Mouse (Mus musculus): ENCODE results near the gene Maml3. TPM values are rescaled to one million over a fixed set of nuclear protein-coding genes. Genes with fewer than 3 reads are reported as not detected.

Maml3 gene
- polyA plus RNA-seq, 1 experiment from 2014 or later, result 5.2 TPM

- H3K27ac ChIP-seq (ENCODE audit: low read depth, low read length), result no peak overlapping the region
- ATAC-seq, result no peak
- peaks cover 4% of the 10 kb centered on the region for H3K4me1 ChIP-seq (ENCODE audit: control insufficient read depth, insufficient read depth, low read depth, low read length)
- no peaks in the 10 kb centered on the region for H3K9me3 ChIP-seq (ENCODE audit: control insufficient read depth, low read length)
- H3K9ac ChIP-seq (ENCODE audit: low read depth, low read length), result no peak overlapping the region
- H3K4me3 ChIP-seq (ENCODE audit: low read length), result no peak overlapping the region
- no peaks in the 10 kb centered on the region for H3K36me3 ChIP-seq (ENCODE audit: control insufficient read depth, insufficient read depth, low read length)
- no peaks in the 10 kb centered on the region for H3K27me3 ChIP-seq (replicated peaks; ENCODE audit: control insufficient read depth, insufficient read depth, low read length)
- 93% methylated on average over 6 of the region's 6 CpGs for WGBS
- no peak overlapping the region for H3K4me2 ChIP-seq (ENCODE audit: low read length)
Measured at GRCm38 (mm10) chr3:51645484-51645883, 459.4 kb downstream of the Maml3 start.

GRCm38 (mm10) chr3:51638260-51638659, 466.6 kb downstream of the Maml3 start:
- 92% methylated on average over 6 of the region's 6 CpGs for WGBS
- no peaks in the 10 kb centered on the region for H3K27me3 ChIP-seq (replicated peaks; ENCODE audit: control insufficient read depth, insufficient read depth, low read length)

DNA sequence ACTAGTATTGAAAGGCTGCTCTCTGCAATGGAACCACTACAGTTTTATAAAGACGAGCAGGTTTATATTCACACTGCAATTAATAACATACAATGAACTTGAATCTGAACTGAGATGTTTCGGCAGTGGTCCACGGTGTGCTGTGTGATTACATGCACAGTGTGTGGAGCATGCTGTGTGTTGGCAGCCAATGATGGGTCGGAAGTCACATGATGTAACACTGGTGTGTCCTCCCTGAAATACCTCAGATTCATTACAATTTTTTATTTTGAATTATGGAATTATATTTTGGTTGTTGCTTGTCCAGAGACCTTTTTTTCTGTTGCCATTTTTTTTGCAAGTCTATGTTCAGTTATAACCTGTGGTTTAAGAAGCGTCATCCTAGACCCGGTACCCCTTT, 467.6 kb downstream of the Maml3 start:
- Histone ChIP-seq H3K36me3 (ENCODE audit: control insufficient read depth, insufficient read depth, low read length) (no peaks in the 10 kb centered on the region), H3K9me3 (ENCODE audit: control insufficient read depth, low read length) (no peaks in the 10 kb centered on the region), H3K27me3 (replicated peaks; ENCODE audit: control insufficient read depth, insufficient read depth, low read length) (no peaks in the 10 kb centered on the region), H3K4me1 (ENCODE audit: control insufficient read depth, insufficient read depth, low read depth, low read length) (peaks cover 2% of the 10 kb centered on the region; the same call in 1 of the 2 replicates), H3K9ac (ENCODE audit: low read depth, low read length) (no peak overlapping the region), H3K4me3 (ENCODE audit: low read length) (no peak overlapping the region), H3K4me2 (ENCODE audit: low read length) (no peak overlapping the region), H3K27ac (ENCODE audit: low read depth, low read length) (no peak overlapping the region)
- WGBS, result 91% methylated on average over 6 of the region's 6 CpGs
- ATAC-seq, result no peak

More at GRCm38 (mm10) chr3:51638260-51638659, 466.6 kb downstream of the Maml3 start:
- Histone ChIP-seq H3K9ac (ENCODE audit: low read depth, low read length) (no peak overlapping the region), H3K4me1 (ENCODE audit: control insufficient read depth, insufficient read depth, low read depth, low read length) (peaks cover 2% of the 10 kb centered on the region; the same call in 1 of the 2 replicates), H3K36me3 (ENCODE audit: control insufficient read depth, insufficient read depth, low read length) (no peaks in the 10 kb centered on the region), H3K4me2 (ENCODE audit: low read length) (no peak overlapping the region), H3K27ac (ENCODE audit: low read depth, low read length) (no peak overlapping the region), H3K9me3 (ENCODE audit: control insufficient read depth, low read length) (no peaks in the 10 kb centered on the region), H3K4me3 (ENCODE audit: low read length) (no peak overlapping the region)
- ATAC-seq, result no peak

GRCm38 (mm10) chr3:51636700-51637099, 468.2 kb downstream of the Maml3 start:
- H3K27ac ChIP-seq (ENCODE audit: low read depth, low read length), result no peak overlapping the region
- peaks cover 2% of the 10 kb centered on the region; the same call in 1 of the 2 replicates for H3K4me1 ChIP-seq (ENCODE audit: control insufficient read depth, insufficient read depth, low read depth, low read length)
- H3K4me2 ChIP-seq (ENCODE audit: low read length), result no peak overlapping the region
- H3K36me3 ChIP-seq (ENCODE audit: control insufficient read depth, insufficient read depth, low read length), result no peaks in the 10 kb centered on the region
- WGBS, result 88% methylated on average over 20 of the region's 20 CpGs
- no peak overlapping the region for H3K9ac ChIP-seq (ENCODE audit: low read depth, low read length)
- no peaks in the 10 kb centered on the region for H3K27me3 ChIP-seq (replicated peaks; ENCODE audit: control insufficient read depth, insufficient read depth, low read length)
- ATAC-seq, result no peak
- H3K4me3 ChIP-seq (ENCODE audit: low read length), result no peak overlapping the region
- peaks cover under 1% of the 10 kb centered on the region; the same call in 1 of the 2 replicates for H3K9me3 ChIP-seq (ENCODE audit: control insufficient read depth, low read length)

DNA sequence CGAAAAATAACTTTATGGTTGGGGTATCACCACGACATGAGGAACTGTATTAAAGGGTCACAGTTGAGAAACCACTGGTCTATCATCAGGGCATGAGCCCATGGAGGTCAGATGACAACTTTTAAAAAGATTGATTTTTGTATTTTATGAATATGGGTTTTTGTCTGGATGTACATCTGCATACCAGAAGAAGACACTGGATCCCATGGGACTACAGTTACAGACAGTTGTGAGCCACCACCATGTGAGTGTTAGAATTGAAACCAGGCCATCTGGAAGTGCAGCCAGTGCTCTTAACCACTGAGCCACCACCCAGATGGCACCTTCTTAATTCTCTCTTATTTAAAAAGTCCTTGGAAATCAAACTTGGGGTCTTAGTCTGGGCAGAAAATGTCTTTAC, 468.9 kb downstream of the Maml3 start:
- no peak for ATAC-seq
- 87% methylated on average over 2 of the region's 2 CpGs for WGBS
- H3K36me3 ChIP-seq (ENCODE audit: control insufficient read depth, insufficient read depth, low read length), result no peaks in the 10 kb centered on the region
- H3K4me1 ChIP-seq (ENCODE audit: control insufficient read depth, insufficient read depth, low read depth, low read length), result peaks cover 2% of the 10 kb centered on the region; the same call in 1 of the 2 replicates
- no peak overlapping the region for H3K4me3 ChIP-seq (ENCODE audit: low read length)
- H3K9me3 ChIP-seq (ENCODE audit: control insufficient read depth, low read length), result peaks cover 7% of the 10 kb centered on the region; the same call in 1 of the 2 replicates
- no peak overlapping the region for H3K27ac ChIP-seq (ENCODE audit: low read depth, low read length)
- no peaks in the 10 kb centered on the region for H3K27me3 ChIP-seq (replicated peaks; ENCODE audit: control insufficient read depth, insufficient read depth, low read length)
- H3K4me2 ChIP-seq (ENCODE audit: low read length), result no peak overlapping the region
- H3K9ac ChIP-seq (ENCODE audit: low read depth, low read length), result no peak overlapping the region

Other genes with a start within 250 kb of the Maml3 start
- 2.3 and 3.0 TPM in 2 replicates for gene Foxo1, start 163.3 kb upstream of the Maml3 start, polyA plus RNA-seq (2015; fragmentation: Nextera tagmentation; extraction: Ambion mirVana)